Mouse (Mus musculus) olfactory bulb, adult 2 months (tissue): ENCODE results near the gene Slc36a1.

Experiments used
- CTCF ChIP-seq: fragments of 200-500 bp; IDR thresholded peaks from 2 replicates; pipeline ENCODE4 v1.5.1; 2012; ENCODE audit warnings: low read depth, mild to moderate bottlenecking, low read length, moderate library complexity; ENCODE audit not compliant: insufficient read depth
- POLR2A ChIP-seq: fragments of 200-500 bp; IDR thresholded peaks from 2 replicates; pipeline ENCODE4 v1.6.1; 2012; ENCODE audit warnings: mild to moderate bottlenecking, low read depth, low read length, moderate library complexity; ENCODE audit not compliant: insufficient read depth

- no peak for TF ChIP-seq CTCF
- no peak for TF ChIP-seq POLR2A
Observed at GRCm38 (mm10) chr11:55214978-55215377, 10.8 kb downstream of the Slc36a1 start.
